In the genomic region with DNA sequence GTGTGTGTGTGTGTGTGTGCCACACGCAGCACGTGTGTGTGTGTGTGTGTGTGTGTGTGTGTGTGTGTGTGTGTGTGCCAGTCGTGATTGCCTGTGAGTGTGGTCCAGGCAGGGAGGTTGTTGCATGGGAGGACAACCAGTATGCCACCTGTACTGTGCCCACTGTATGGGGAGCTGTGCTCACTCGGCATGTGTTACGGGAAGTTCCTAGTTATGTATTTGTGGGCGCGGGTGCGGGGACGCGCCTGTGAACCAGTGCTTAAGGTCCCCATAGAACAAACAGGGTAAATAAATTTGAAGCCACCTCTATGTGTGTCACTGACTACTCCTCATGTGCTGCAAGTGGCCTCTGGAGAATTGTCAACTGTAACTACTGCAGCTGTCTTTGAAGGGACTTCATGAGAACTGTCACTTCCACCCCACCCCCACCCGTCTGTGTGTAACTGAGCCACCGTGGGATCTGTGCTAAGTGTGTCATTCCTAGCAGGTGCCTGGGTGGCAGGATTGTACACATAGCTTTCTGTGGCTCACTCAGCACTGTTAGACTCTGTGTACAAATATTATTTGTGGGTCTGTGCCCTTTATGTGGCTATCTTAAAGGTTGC, we compare ENCODE assay signal across 8 mouse cellular contexts. TPM values are rescaled to one million over a fixed set of nuclear protein-coding genes. Genes with fewer than 3 reads are reported as not detected.
A peak's percentile ranks its signal among the peaks of the same experiment; 100 is the strongest.
DNase-seq lines count a peak whose midpoint lies in the region; ATAC-seq and TF ChIP-seq lines count a peak whose summit lies in the region.

No protein-coding gene starts in this region.

- peak; percentile 21 for DNase-seq in embryo, embryonic 10.5 days (ENCODE audit: low spot score)
- DNase-seq in embryo, embryonic 9.5 days (ENCODE audit: extremely low spot score): no peak
- peak; percentile 66 to 83 for DNase-seq in spleen, adult 2 months (ENCODE audit: low read depth in 1 of 2, low spot score in 2 of 2)
- no peak for DNase-seq in spleen, postnatal 14 days (ENCODE audit: low spot score in 2 of 2)
- peak; percentile 66 for DNase-seq in intestine, embryonic 14.5 days (ENCODE audit: low spot score)
- peak; percentile 90 for DNase-seq in naive thymus-derived CD4-positive, alpha-beta T cell, adult 2 months (ENCODE audit: low read depth)
- DNase-seq in left cerebral cortex, adult 8-10 months (ENCODE audit: low spot score in 2 of 2): no peak
- DNase-seq in cerebellum, adult 9-10 months: no peak

- H3K4me3 ChIP-seq in spleen, adult 2 months (ENCODE audit: extremely low read depth, insufficient read depth, insufficient read length): peak overlapping the region; percentile 19; the same call in 1 of the 2 replicates
- H3K4me3 ChIP-seq in intestine, embryonic 14.5 days (ENCODE audit: low read depth, low read length): peak overlapping the region; percentile 31; the same call in 1 of the 2 replicates

- 2% methylated on average over 10 of the region's 12 CpGs for WGBS in spleen, adult 2 months
- WGBS in intestine, embryonic 14.5 days: 34% methylated on average over 12 of the region's 12 CpGs

- H3K36me3 ChIP-seq in spleen, adult 2 months (ENCODE audit: control insufficient read depth, insufficient read depth, low read length): peaks cover 9% of the 10 kb centered on the region
- H3K36me3 ChIP-seq in intestine, embryonic 14.5 days (ENCODE audit: control insufficient read depth, insufficient read depth, low read length): peaks cover 25% of the 10 kb centered on the region

- peaks cover 35% of the 10 kb centered on the region for H3K4me1 ChIP-seq in spleen, adult 2 months (ENCODE audit: control insufficient read depth, insufficient read depth, insufficient read length)
- peaks cover 46% of the 10 kb centered on the region for H3K4me1 ChIP-seq in intestine, embryonic 14.5 days (replicated peaks; ENCODE audit: control insufficient read depth, insufficient read depth, low read length)

- ATAC-seq in intestine, embryonic 14.5 days (replicated peaks; ENCODE audit: low FRiP score, low TSS enrichment, low read depth): no peak

- TF ChIP-seq CTCF in spleen, adult 2 months (IDR thresholded peaks at IDR 0.05; ENCODE audit: extremely low read depth, insufficient read depth, insufficient read length, insufficient replicate concordance): no peak

- peak overlapping the region; percentile 58 for H3K9ac ChIP-seq in intestine, embryonic 14.5 days (ENCODE audit: low read length)

- H3K27me3 ChIP-seq in spleen, adult 2 months (ENCODE audit: control insufficient read depth, insufficient read depth, low read length): no peaks in the 10 kb centered on the region
- no peaks in the 10 kb centered on the region for H3K27me3 ChIP-seq in intestine, embryonic 14.5 days (replicated peaks; ENCODE audit: control insufficient read depth, insufficient read depth, low read length)

- TF ChIP-seq POLR2A in spleen, adult 2 months (IDR thresholded peaks at IDR 0.05; ENCODE audit: low read depth, low read length): no peak

- H3K9me3 ChIP-seq in intestine, embryonic 14.5 days (ENCODE audit: control insufficient read depth, low read length): no peaks in the 10 kb centered on the region

- peak overlapping the region; percentile 97 for H3K27ac ChIP-seq in spleen, adult 2 months (ENCODE audit: insufficient read depth, low read length)
- H3K27ac ChIP-seq in intestine, embryonic 14.5 days (ENCODE audit: low read depth): peak overlapping the region; percentile 100

- H3K4me2 ChIP-seq in intestine, embryonic 14.5 days (ENCODE audit: low read length): peak overlapping the region; percentile 69

RNA-seq across cellular contexts. Expression of gene Zfp36, which starts 2.4 kb away (rescaled TPM):
- 106 and 138 TPM in 2 replicates for polyA plus RNA-seq in spleen, adult 2 months (2012; rRNA removed)
- polyA plus RNA-seq in intestine, embryonic 14.5 days (2014; fragmentation: Nextera tagmentation; extraction: Ambion mirVana): 19.0 and 21.9 TPM in 2 replicates
- total RNA-seq in left cerebral cortex, adult 8-10 months (2022): 1 to 10 TPM; 2.1 to 6.1 (median 3.6) TPM

RNA-seq across cellular contexts. Expression of gene Plekhg2, which starts 10.1 kb away (rescaled TPM):
- polyA plus RNA-seq in spleen, adult 2 months (2012; rRNA removed): 64.0 and 66.4 TPM in 2 replicates
- polyA plus RNA-seq in intestine, embryonic 14.5 days (2014; fragmentation: Nextera tagmentation; extraction: Ambion mirVana): 54.3 and 68.4 TPM in 2 replicates
- total RNA-seq in left cerebral cortex, adult 8-10 months (2022): 1 to 10 TPM; 6.2 to 8.4 (median 8.0) TPM

RNA-seq across cellular contexts. Expression of gene Med29, which starts 10.1 kb away (rescaled TPM):
- polyA plus RNA-seq in spleen, adult 2 months (2012; rRNA removed): 26.6 and 31.5 TPM in 2 replicates
- 53.3 and 60.2 TPM in 2 replicates for polyA plus RNA-seq in intestine, embryonic 14.5 days (2014; fragmentation: Nextera tagmentation; extraction: Ambion mirVana)
- 10 to 100 TPM; 13.2 to 17.4 (median 16.3) TPM for total RNA-seq in left cerebral cortex, adult 8-10 months (2022)

RNA-seq across cellular contexts. Expression of gene Paf1, which starts 10.3 kb away (rescaled TPM):
- polyA plus RNA-seq in spleen, adult 2 months (2012; rRNA removed): 85.1 and 88.6 TPM in 2 replicates
- polyA plus RNA-seq in intestine, embryonic 14.5 days (2014; fragmentation: Nextera tagmentation; extraction: Ambion mirVana): 64.4 and 71.6 TPM in 2 replicates
- 10 to 100 TPM; 51.1 to 77.7 (median 63.9) TPM for total RNA-seq in left cerebral cortex, adult 8-10 months (2022)

RNA-seq across cellular contexts. Expression of gene Rps16, which starts 32.0 kb away (rescaled TPM):
- 1,505 and 1,761 TPM in 2 replicates for polyA plus RNA-seq in spleen, adult 2 months (2012; rRNA removed)
- 1,380 and 1,495 TPM in 2 replicates for polyA plus RNA-seq in intestine, embryonic 14.5 days (2014; fragmentation: Nextera tagmentation; extraction: Ambion mirVana)
- total RNA-seq in left cerebral cortex, adult 8-10 months (2022): 100 to 1,000 TPM; 521 to 591 (median 572) TPM

Comparison
In these comparisons a context has a peak if more than half of its experiments do, and no peak if none do; other contexts are left out.
1. DNase-seq: peak in embryo, embryonic 10.5 days (single experiment), spleen, adult 2 months (2 of 2), intestine, embryonic 14.5 days (single experiment) and naive thymus-derived CD4-positive, alpha-beta T cell, adult 2 months (single experiment); none in embryo, embryonic 9.5 days (single experiment), spleen, postnatal 14 days (0 of 2), left cerebral cortex, adult 8-10 months (0 of 2) and cerebellum, adult 9-10 months (single experiment).